Comparison of ENCODE assay signal across 15 mouse cellular contexts in genomic region chr3:146102049-146102448, GRCm38 (mm10). TPM values are rescaled to one million over a fixed set of nuclear protein-coding genes. Genes with fewer than 3 reads are reported as not detected.
DNase-seq lines count a peak whose midpoint lies in the region; TF ChIP-seq lines count a peak whose summit lies in the region.
"Had no signal": no experiment of that assay in that cellular context is flagged by ENCODE, and none has a peak within 500 bp of the region (broad histone marks: within the 10 kb centered on the region; RNA-seq: fewer than 3 reads in every experiment).

No protein-coding gene starts in this region.

- no peaks in the 10 kb centered on the region for H3K27me3 ChIP-seq in cerebellum, adult 2 months (ENCODE audit: control insufficient read depth, insufficient read depth, low read length)
- H3K27me3 ChIP-seq: intestine, embryonic 15.5 days; stomach, embryonic 15.5 days had no signal

- WGBS in cerebellum, adult 2 months = 54% methylated on average over 6 of the region's 6 CpGs

- DNase-seq in heart, adult 11 months = peak; percentile 86
- no peak for DNase-seq in heart, adult 8-10 months (ENCODE audit: low spot score)
- DNase-seq in lung, postnatal 36 days = peak; percentile 25
- no peak for DNase-seq in lung, postnatal 10 days
- peak; percentile 39 for DNase-seq in T-cell, adult 2 months (ENCODE audit: low spot score)
- DNase-seq in thymus, postnatal 0 days (ENCODE audit: low spot score) = peak; percentile 25
- no peak for DNase-seq in cerebellum, adult 2 months
- no peak for DNase-seq in cerebellum, postnatal 25 days
- DNase-seq: right cerebral cortex, adult 18-20 months had no signal

- H3K4me1 ChIP-seq in cerebellum, adult 2 months (ENCODE audit: control insufficient read depth, insufficient read depth, low read length) = no peaks in the 10 kb centered on the region
- H3K4me1 ChIP-seq: intestine, embryonic 15.5 days; stomach, embryonic 15.5 days had no signal

- no peak overlapping the region for H3K4me3 ChIP-seq in cerebellum, adult 2 months (replicated peaks; ENCODE audit: insufficient read depth, low read depth, low read length)
- H3K4me3 ChIP-seq: heart, embryonic 15.5 days; intestine, embryonic 15.5 days; lung, embryonic 15.5 days; myocyte; stomach, embryonic 15.5 days had no signal

- no peak overlapping the region for H3K27ac ChIP-seq in cerebellum, adult 2 months (ENCODE audit: insufficient read depth, low read length)
- H3K27ac ChIP-seq: heart, embryonic 15.5 days; intestine, embryonic 15.5 days; lung, embryonic 15.5 days; stomach, embryonic 15.5 days had no signal

- no peak for TF ChIP-seq CTCF in cerebellum, adult 2 months (IDR thresholded peaks at IDR 0.05; ENCODE audit: borderline replicate concordance, insufficient read depth, low read depth, low read length)

- TF ChIP-seq POLR2A in cerebellum, adult 2 months (IDR thresholded peaks at IDR 0.05; ENCODE audit: borderline replicate concordance, insufficient read depth, low read length) = no peak

RNA-seq across cellular contexts. Expression of gene Wdr63, which starts 5.9 kb away (rescaled TPM):
- not detected for total RNA-seq in heart, adult 8-10 months (2022)
- polyA plus RNA-seq in thymus, postnatal 0 days (2015; fragmentation: Nextera tagmentation; extraction: Ambion mirVana) = 0.13 and 0.33 TPM in 2 replicates
- polyA plus RNA-seq in cerebellum, adult 2 months (2012; rRNA removed) = 0.31 and 0.38 TPM in 2 replicates

RNA-seq across cellular contexts. Expression of gene Mcoln3, which starts 15.2 kb away (rescaled TPM):
- total RNA-seq in heart, adult 8-10 months (2022) = not detected
- 5.5 and 6.6 TPM in 2 replicates for polyA plus RNA-seq in thymus, postnatal 0 days (2015; fragmentation: Nextera tagmentation; extraction: Ambion mirVana)
- 0.07 and 0.40 TPM in 2 replicates for polyA plus RNA-seq in cerebellum, adult 2 months (2012; rRNA removed)
- total RNA-seq: left cerebral cortex, adult 8-10 months had no signal
- polyA plus RNA-seq: myocyte had no signal

RNA-seq across cellular contexts. Expression of gene Mcoln2, which starts 47.6 kb away (rescaled TPM):
- under 1 TPM in 3 of 4 experiments, not detected in 1; 0.12 to 0.30 (median 0.17) TPM for total RNA-seq in heart, adult 8-10 months (2022)
- polyA plus RNA-seq in thymus, postnatal 0 days (2015; fragmentation: Nextera tagmentation; extraction: Ambion mirVana) = 11.1 and 12.5 TPM in 2 replicates
- 0.07 TPM in 1 of 2 replicates, not detected in the other for polyA plus RNA-seq in cerebellum, adult 2 months (2012; rRNA removed)
- total RNA-seq: left cerebral cortex, adult 8-10 months had no signal
- polyA plus RNA-seq: myocyte had no signal

Comparison
In these comparisons a context has a peak if more than half of its experiments do, and no peak if none do; other contexts are left out.
1. DNase-seq: peak in heart, adult 11 months (single experiment), lung, postnatal 36 days (single experiment), T-cell, adult 2 months (single experiment) and thymus, postnatal 0 days (single experiment); none in heart, adult 8-10 months (single experiment), lung, postnatal 10 days (single experiment), cerebellum, adult 2 months (0 of 2) and cerebellum, postnatal 25 days (0 of 2).
2. RNA of gene Mcoln2, which starts 47.6 kb away (polyA plus RNA-seq): 11.1 to 12.5 TPM in thymus, postnatal 0 days; 0.07 TPM in cerebellum, adult 2 months; every median in the first group is over 10 times any median in the second.